Mouse (Mus musculus) Patski (cell line): ENCODE measurements around the gene Sgo2a. TPM values are rescaled to one million over a fixed set of nuclear protein-coding genes. Genes with fewer than 3 reads are reported as not detected.
"Not testable (repeated sequence)": the region's sequence is repeated elsewhere in the genome, so short reads cannot be mapped to it uniquely, and the experiment has no call there.

Experiments used
- ATAC-seq: fragments of 100-300 bp; one replicate; pipeline ENCODE4 v1.8.0; 2021
- CTCF ChIA-PET: fragments of 350-600 bp; sonication (Branson Sonifier 250); formaldehyde crosslinking; loops from one replicate; lab custom pipeline; 2022; ENCODE audit warnings: inconsistent platforms; lab: Charles Lee
- POLR2A ChIA-PET: fragments of 350-600 bp; sonication (Branson Sonifier 250); formaldehyde crosslinking; loops from one replicate; lab custom pipeline; 2022; ENCODE audit warnings: antibody characterized with exemption, inconsistent platforms; lab: Charles Lee
- DNase-seq: peaks from one replicate; pipeline ENCODE4 v3.0.0-alpha.2; 2011; ENCODE audit warnings: low read depth, low spot score
- H3K27me3 ChIP-seq: fragments of 371-371 bp; one replicate; pipeline ENCODE4 v1.5.1; 2021
- CTCF ChIP-seq: fragments of 100-300 bp; IDR thresholded peaks from one replicate; pipeline ENCODE4 v1.5.1; 2021
- in situ Hi-C: fragments of 300-500 bp; cut with MboI; formaldehyde crosslinking; loops from 3 replicates; pipeline ENCODE4 v1.11.1; 2018; ENCODE audit warnings: low pct_unique_long_range_greater_than_20kb, mixed read lengths
- polyA plus RNA-seq: library from polyadenylated mRNA; unstranded; gene quantifications from one replicate; pipeline ENCODE4 v1.2.3, GENCODE M21; 2021

Sgo2a gene
- polyA plus RNA-seq, 1 experiment from 2014 or later = 12.0 TPM

DNA sequence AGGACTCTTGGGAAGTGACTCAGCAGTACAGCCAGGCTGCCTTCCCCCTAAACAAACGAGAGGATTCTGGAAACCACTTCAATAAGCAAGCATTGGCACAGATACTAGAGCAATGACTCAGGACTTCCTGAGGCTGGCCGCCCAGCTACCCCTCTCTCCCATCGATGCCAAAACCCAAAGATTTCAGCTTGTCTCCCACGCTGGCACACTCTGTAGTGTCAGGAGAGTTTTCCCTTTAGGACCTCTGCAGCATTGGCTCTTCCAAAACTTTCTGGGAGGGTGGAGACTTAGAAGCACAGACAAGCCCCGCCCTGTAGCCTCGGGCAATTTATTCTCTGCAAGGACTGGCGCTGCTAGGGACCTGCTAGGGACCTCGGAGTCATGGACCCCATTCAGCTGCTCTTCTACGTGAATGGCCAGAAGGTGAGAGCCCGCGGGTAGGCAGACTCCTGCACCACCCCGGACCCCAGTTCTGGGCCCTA is 33.9 kb downstream of the Sgo2a start, which contains the start of gene Aox1:
Aox1 (plus strand) TSS at position 296 of the 482 bp plus-strand sequence.
- no peak for TF ChIP-seq CTCF
- POLR2A ChIA-PET = interaction anchor here (0.6 kb wide), 1 partner anchor 867 kb away, joined by 6 read pairs; no protein-coding TSS in a partner anchor
- in situ Hi-C loops = loop anchor here (5.0 kb wide), 1 partner anchor 602 kb away; no protein-coding TSS in a partner anchor
- ATAC-seq (peak; percentile 83), DNase-seq (peak; percentile 81)
- no peaks in the 10 kb centered on the region for H3K27me3 ChIP-seq
- CTCF ChIA-PET = interaction anchor here (0.8 to 2.3 kb wide), 4 partner anchors 35 to 114 kb away, joined by 3 to 5 read pairs (median 4); no protein-coding TSS in a partner anchor

DNA sequence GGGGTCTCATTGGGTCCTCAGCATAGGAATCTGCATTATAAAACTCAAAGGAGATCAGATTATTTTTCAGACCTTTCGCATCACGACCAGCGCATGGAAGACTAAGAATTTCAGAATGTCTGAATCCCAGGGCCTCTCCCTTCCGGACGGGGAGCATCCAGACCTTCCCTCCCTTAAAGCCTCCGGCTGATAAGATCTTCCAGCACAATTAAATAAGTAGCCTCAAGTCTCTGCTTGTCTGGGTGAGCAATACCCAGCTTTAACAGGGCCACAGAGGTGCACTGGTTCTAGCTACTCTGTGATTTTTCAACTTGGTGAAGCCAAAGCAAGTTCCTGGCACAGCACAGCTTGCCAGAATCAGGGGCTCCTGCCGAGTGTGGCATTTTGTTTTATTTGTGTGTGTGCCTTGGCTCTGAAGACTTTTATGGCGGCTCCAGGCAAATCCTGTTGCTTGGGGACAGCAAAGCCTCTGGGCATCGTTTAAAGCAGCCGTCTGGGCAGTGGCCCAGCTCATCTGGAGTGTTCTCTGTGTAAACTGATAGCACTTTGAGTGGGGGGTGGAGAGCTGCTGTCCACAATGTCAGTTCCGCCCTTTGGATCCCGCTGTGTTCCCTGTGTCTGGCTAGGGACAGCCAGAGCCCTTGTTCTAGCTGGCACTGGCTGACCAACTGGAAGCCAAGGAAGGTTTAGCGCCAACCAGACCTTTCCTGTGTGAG is 34.5 kb downstream of the Sgo2a start:
- in situ Hi-C loops = loop anchor here (5.0 kb wide), 1 partner anchor 603 kb away; no protein-coding TSS in a partner anchor
- no peak for TF ChIP-seq CTCF
- DNase-seq = peak; percentile 44
- peak; percentile 42 for ATAC-seq
- CTCF ChIA-PET = interaction anchor here (0.9 to 2.3 kb wide), 6 partner anchors 11 to 602 kb away, joined by 3 to 5 read pairs (median 4); partner anchors contain the start of gene Kctd18
- POLR2A ChIA-PET = interaction anchor here (0.6 kb wide), 1 partner anchor 866 kb away, joined by 6 read pairs; no protein-coding TSS in a partner anchor
- no peaks in the 10 kb centered on the region for H3K27me3 ChIP-seq

DNA sequence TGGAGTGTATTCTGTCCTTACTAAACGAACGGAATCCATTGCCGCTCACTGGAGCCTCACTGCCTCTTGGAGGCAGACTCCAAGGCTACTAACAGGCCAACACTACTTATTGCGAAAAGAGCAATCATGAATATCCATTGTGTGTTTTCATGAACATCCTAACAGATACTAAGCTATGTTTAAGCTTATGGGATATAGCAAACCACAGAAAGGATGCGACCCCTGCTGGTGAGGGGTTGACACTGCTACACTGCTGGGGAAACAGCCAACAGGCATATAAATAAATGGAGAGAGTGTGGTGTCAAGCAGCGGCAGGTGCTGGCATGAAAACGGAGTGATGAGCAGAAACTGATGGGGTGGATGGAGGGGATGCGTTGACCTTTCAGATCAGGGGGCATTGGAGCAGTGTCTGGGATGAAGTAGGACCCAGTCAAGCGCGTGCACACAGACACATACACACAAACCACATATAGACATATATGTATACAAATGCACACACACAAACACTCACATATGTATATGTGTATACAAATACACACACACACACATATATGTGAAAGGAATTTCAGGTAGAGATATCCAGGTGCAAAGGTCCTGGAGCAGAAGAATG is 35.5 kb downstream of the Sgo2a start:
- ChIA-PET POLR2A (interaction anchor here (0.7 kb wide), 1 partner anchor 261 kb away, joined by 3 read pairs; no protein-coding TSS in a partner anchor), CTCF (interaction anchor here (0.9 to 2.3 kb wide), 6 partner anchors 11 to 603 kb away, joined by 3 to 5 read pairs (median 4); partner anchors contain the start of gene Kctd18)
- ATAC-seq (no peak), DNase-seq (peak; percentile 41)
- in situ Hi-C loops = loop anchor here (5.0 kb wide), 1 partner anchor 604 kb away; no protein-coding TSS in a partner anchor
- TF ChIP-seq CTCF = peak; percentile 88
- no peaks in the 10 kb centered on the region for H3K27me3 ChIP-seq

DNA sequence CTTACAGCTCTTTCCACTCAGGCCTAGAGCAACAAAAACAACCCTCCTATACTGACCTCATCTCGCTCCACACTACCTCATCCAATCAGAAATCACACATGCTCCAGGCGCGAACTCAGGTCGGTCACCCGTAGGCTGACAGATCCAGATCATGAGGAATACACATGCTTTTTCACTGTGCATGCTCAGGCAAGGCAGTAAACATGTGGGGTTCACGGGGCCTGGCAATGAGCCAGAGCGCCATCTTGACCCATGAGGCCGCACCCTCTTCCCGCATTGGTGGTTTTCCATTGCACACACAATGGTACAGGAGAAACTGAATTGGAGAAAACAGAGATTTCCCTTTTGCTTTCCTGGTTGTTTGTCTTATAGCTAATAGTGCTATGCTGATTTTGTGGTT is 41.5 kb downstream of the Sgo2a start:
- H3K27me3 ChIP-seq, POLR2A ChIA-PET, DNase-seq, in situ Hi-C loops, ATAC-seq, CTCF ChIA-PET: not testable (repeated sequence)

DNA sequence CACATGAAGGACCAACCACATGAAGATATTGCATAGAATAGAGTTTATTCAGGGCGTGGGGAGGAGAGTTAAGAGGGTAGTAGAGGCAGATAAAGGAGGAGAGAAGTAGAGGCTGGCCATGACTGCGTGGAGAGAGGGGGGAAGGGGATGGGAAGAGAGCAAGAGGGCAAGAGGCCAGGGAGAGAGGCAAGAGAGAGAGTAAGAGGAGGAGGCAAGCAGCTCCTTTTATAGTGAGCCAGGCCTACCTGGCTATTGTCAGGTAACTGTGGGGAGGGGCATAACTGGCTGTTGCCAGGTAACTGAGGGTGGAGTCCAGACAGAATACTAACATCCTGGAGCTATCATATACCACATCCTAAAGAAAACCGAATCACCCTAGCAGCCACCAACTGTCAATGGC is 49.3 kb downstream of the Sgo2a start:
- DNase-seq (no peak), ATAC-seq (no peak)
- H3K27me3 ChIP-seq = no peaks in the 10 kb centered on the region
- ChIA-PET POLR2A (no interaction called here), CTCF (no interaction called here)
- in situ Hi-C loops = no loop called here
- no peak for TF ChIP-seq CTCF

DNA sequence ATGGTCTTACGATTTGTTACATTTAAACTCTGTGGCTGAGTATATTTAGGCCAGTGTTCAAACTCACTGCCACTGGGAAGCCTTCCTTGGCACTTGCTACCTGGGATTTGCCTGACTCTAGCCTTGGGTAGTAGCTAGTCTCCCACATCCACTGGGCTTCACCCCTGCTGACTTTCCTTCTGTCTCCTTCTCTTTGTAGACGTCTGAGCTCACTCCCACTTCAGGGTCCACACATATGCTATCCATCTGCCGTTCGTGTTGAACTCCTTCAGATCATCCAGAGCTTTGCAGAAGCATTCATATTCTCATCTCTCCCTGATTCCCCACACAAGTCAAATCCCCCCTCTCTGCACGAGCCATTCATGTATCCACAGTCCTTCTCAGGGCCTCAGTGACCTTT is 49.8 kb downstream of the Sgo2a start:
- POLR2A ChIA-PET = no interaction called here
- in situ Hi-C loops = no loop called here
- ATAC-seq = no peak

DNA sequence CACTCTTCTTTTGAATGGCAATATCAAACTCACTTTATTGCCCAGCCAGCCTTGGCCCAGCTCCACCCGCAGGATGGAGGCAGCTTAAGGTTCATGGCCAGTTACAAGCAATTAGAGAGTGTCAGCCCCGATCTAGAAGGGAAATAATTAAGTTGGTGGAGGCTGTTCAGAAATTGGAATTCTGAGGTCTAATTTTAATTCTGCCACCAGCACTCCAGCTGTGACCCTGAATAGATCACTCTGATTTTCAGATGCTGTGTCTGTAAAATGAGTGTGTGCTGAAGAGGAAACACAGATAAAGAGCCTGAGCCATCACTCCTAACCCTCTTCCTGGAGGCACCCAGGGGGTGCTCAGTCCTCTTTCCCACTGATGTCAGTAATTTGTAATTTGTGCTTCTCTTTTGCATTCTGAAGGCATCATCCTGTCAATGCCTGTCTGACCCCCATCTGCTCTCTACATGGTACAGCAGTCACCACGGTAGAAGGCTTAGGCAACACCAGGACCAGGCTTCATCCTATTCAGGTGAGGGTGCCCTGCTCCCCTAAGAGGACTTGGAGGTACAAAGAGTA is 51.0 kb downstream of the Sgo2a start:
- ChIA-PET CTCF (interaction anchor here (2.4 kb wide), 1 partner anchor 10 kb away, joined by 11 read pairs; no protein-coding TSS in a partner anchor), POLR2A (interaction anchor here (1.0 kb wide), 1 partner anchor 60 kb away, joined by 3 read pairs; no protein-coding TSS in a partner anchor)
- TF ChIP-seq CTCF = no peak
- no peak for DNase-seq
- no peak for ATAC-seq
- in situ Hi-C loops = no loop called here
- H3K27me3 ChIP-seq = no peaks in the 10 kb centered on the region

More for the DNA sequence above, 49.8 kb downstream of the Sgo2a start:
- TF ChIP-seq CTCF = no peak
- CTCF ChIA-PET = interaction anchor here (2.4 kb wide), 1 partner anchor 12 kb away, joined by 11 read pairs; no protein-coding TSS in a partner anchor
- no peaks in the 10 kb centered on the region for H3K27me3 ChIP-seq
- no peak for DNase-seq

DNA sequence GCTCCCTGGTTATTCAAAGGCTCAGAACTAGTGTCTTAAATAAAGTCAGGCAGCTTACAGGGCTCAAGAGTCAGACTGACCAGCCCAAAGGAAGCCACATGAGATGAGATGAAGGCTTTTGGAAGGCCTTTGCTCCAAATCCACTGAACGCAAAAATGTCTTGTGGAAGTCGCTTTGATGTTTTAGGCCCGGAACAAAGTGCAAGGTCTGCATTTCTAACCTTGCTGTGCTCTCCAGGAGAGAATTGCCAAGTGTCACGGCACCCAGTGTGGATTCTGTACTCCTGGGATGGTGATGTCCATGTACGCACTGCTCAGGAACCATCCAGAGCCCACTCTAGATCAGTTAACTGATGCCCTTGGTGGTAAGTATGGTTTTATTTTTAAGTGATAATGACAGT is 53.4 kb downstream of the Sgo2a start:
- ChIA-PET CTCF (no interaction called here), POLR2A (no interaction called here)
- no peaks in the 10 kb centered on the region for H3K27me3 ChIP-seq
- in situ Hi-C loops = no loop called here
- ATAC-seq (no peak), DNase-seq (no peak)
- TF ChIP-seq CTCF = no peak

DNA sequence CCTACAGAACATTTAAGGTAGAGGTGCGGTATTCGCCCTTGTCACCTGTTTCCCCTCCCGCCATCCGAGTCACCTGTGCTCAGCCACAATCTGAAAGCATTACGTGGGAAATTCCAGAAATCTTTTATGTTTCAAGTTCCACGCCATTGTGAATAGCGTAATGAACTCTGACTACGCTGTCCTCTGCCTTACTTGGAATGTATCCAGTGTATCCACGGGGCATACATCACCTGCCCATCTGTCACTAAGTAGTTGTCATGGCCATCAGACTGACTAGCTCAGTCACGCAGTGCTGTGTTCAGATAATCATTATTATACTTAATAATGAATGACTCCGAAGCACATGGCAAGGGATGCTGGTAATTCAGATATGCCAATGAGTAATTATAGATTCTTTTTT is 59.8 kb downstream of the Sgo2a start:
- in situ Hi-C loops = no loop called here
- ATAC-seq (no peak), DNase-seq (no peak)
- H3K27me3 ChIP-seq = no peaks in the 10 kb centered on the region
- ChIA-PET CTCF (interaction anchor here (1.0 to 3.4 kb wide), 2 partner anchors 9 to 25 kb away, joined by 3 to 11 read pairs; no protein-coding TSS in a partner anchor), POLR2A (no interaction called here)
- TF ChIP-seq CTCF = no peak
